ENCODE assay signal across 9 mouse cellular contexts in genomic region chr17:13657182-13657562, GRCm38 (mm10).
DNase-seq lines count a peak whose midpoint lies in the region; ATAC-seq and TF ChIP-seq lines count a peak whose summit lies in the region.
"Had no signal": no experiment of that assay in that cellular context is flagged by ENCODE, and none has a peak within 500 bp of the region (broad histone marks: within the 10 kb centered on the region; RNA-seq: fewer than 3 reads in every experiment).

No protein-coding gene starts in this region.

- H3K4me3 ChIP-seq in lung, embryonic 14.5 days (ENCODE audit: low read depth, low read length): no peak overlapping the region
- no peak overlapping the region for H3K4me3 ChIP-seq in intestine, embryonic 15.5 days (replicated peaks)
- H3K4me3 ChIP-seq in neural tube, embryonic 13.5 days: no peak overlapping the region

- WGBS in lung, embryonic 14.5 days: 17% methylated on average over 10 of the region's 10 CpGs
- WGBS in intestine, embryonic 15.5 days: 29% methylated on average over 10 of the region's 10 CpGs
- WGBS in neural tube, embryonic 13.5 days: 22% methylated on average over 10 of the region's 10 CpGs

- no peaks in the 10 kb centered on the region for H3K27me3 ChIP-seq in lung, embryonic 14.5 days (ENCODE audit: insufficient read depth, low read length)
- H3K27me3 ChIP-seq in intestine, embryonic 15.5 days (replicated peaks): no peaks in the 10 kb centered on the region
- H3K27me3 ChIP-seq in neural tube, embryonic 13.5 days: no peaks in the 10 kb centered on the region

- peak; percentile 62 to 67 for DNase-seq in cerebellum, postnatal 10 days
- DNase-seq in cerebellum, postnatal 36 days: no peak
- no peak for DNase-seq in lung, embryonic 14.5 days
- no peak for DNase-seq in lung, postnatal 25 days (ENCODE audit: low spot score)
- DNase-seq in testis, postnatal 10 days (ENCODE audit: low spot score): no peak
- no peak for DNase-seq in left cerebral cortex, adult 18-20 months (ENCODE audit: low spot score in 2 of 2)
- DNase-seq: thymus, adult 2 months had no signal

- H3K9me3 ChIP-seq in lung, embryonic 14.5 days (ENCODE audit: low read depth, low read length): no peaks in the 10 kb centered on the region
- no peaks in the 10 kb centered on the region for H3K9me3 ChIP-seq in intestine, embryonic 15.5 days
- no peaks in the 10 kb centered on the region for H3K9me3 ChIP-seq in neural tube, embryonic 13.5 days

- H3K4me2 ChIP-seq in lung, embryonic 14.5 days: peak overlapping the region; percentile 48; the same call in 1 of the 2 replicates
- H3K4me2 ChIP-seq in intestine, embryonic 15.5 days (replicated peaks): peak overlapping the region; percentile 46; the same call in 1 of the 2 replicates
- H3K4me2 ChIP-seq in neural tube, embryonic 13.5 days: peak overlapping the region; percentile 43; the same call in 1 of the 2 replicates

- no peak for ATAC-seq in lung, embryonic 14.5 days (ENCODE audit: insufficient read depth)
- ATAC-seq in intestine, embryonic 15.5 days: no peak
- ATAC-seq in neural tube, embryonic 13.5 days (ENCODE audit: low read depth): no peak

- H3K27ac ChIP-seq in lung, embryonic 14.5 days (ENCODE audit: low read depth): peak overlapping the region; percentile 52; the same call in 1 of the 2 replicates
- H3K27ac ChIP-seq in intestine, embryonic 15.5 days: peak overlapping the region; percentile 37; the same call in 1 of the 2 replicates
- H3K27ac ChIP-seq in neural tube, embryonic 13.5 days (replicated peaks): peak overlapping the region; percentile 83

- H3K4me1 ChIP-seq in lung, embryonic 14.5 days (ENCODE audit: insufficient read depth): peaks cover 14% of the 10 kb centered on the region
- H3K4me1 ChIP-seq in intestine, embryonic 15.5 days (replicated peaks): peaks cover 19% of the 10 kb centered on the region
- peaks cover 50% of the 10 kb centered on the region for H3K4me1 ChIP-seq in neural tube, embryonic 13.5 days (replicated peaks)

- no peaks in the 10 kb centered on the region for H3K36me3 ChIP-seq in lung, embryonic 14.5 days (ENCODE audit: insufficient read depth)
- H3K36me3 ChIP-seq in intestine, embryonic 15.5 days: no peaks in the 10 kb centered on the region
- no peaks in the 10 kb centered on the region for H3K36me3 ChIP-seq in neural tube, embryonic 13.5 days

- no peak for TF ChIP-seq CTCF in lung, embryonic 14.5 days (IDR thresholded peaks at IDR 0.05; ENCODE audit: low read depth)

- no peak overlapping the region for H3K9ac ChIP-seq in lung, embryonic 14.5 days
- H3K9ac ChIP-seq in intestine, embryonic 15.5 days: no peak overlapping the region
- 0 out of 2 replicates have a peak overlapping the region, but pooled peaks have one; percentile 14 for H3K9ac ChIP-seq in neural tube, embryonic 13.5 days

Comparison
In these comparisons a context has a peak if more than half of its experiments do, and no peak if none do; other contexts are left out.
1. DNase-seq: peak in cerebellum, postnatal 10 days (2 of 2); none in cerebellum, postnatal 36 days (0 of 2), lung, embryonic 14.5 days (single experiment), lung, postnatal 25 days (single experiment), testis, postnatal 10 days (single experiment) and left cerebral cortex, adult 18-20 months (0 of 2).
2. Peak in every context shown above with its lines, with median percentiles within 50 percentile points of each other: H3K27ac ChIP-seq and H3K4me2 ChIP-seq.